Mouse (Mus musculus) midbrain, embryonic 14.5 days (tissue): Measurements from ENCODE around the gene Camsap3. TPM values are rescaled to one million over a fixed set of nuclear protein-coding genes. Genes with fewer than 3 reads are reported as not detected.

Experiments used
- ATAC-seq: fragments of 200-750 bp; cut with Nextera tagmentation; 2 replicates; pipeline ENCODE4 v1.8.0; 2017; ENCODE audit warnings: moderate number of reproducible peaks, moderate library complexity; ENCODE audit not compliant: low FRiP score, low TSS enrichment
- DNase-seq: peaks from one replicate; pipeline ENCODE4 v3.0.0-alpha.2; 2015
- H3K27ac ChIP-seq: fragments of 300-500 bp; sonication (generic); replicated peaks from 2 replicates; pipeline ENCODE4 v1.5.1; 2014; ENCODE audit warnings: mild to moderate bottlenecking, low read depth, low read length, moderate library complexity
- H3K27me3 ChIP-seq: fragments of 300-500 bp; sonication (generic); 2 replicates; pipeline ENCODE4 v1.6.1; 2014; ENCODE audit warnings: low read length, control low read depth, mixed read lengths; ENCODE audit not compliant: control insufficient read depth, insufficient read depth
- H3K36me3 ChIP-seq: fragments of 300-500 bp; sonication (generic); 2 replicates; pipeline ENCODE4 v1.6.1; 2014; ENCODE audit warnings: low read length, control low read depth; ENCODE audit not compliant: control insufficient read depth, insufficient read depth
- H3K4me1 ChIP-seq: fragments of 300-500 bp; sonication (generic); 2 replicates; pipeline ENCODE4 v1.6.1; 2014; ENCODE audit warnings: mild to moderate bottlenecking, antibody characterized with exemption, low read length, control low read depth; ENCODE audit not compliant: control insufficient read depth, insufficient read depth
- H3K4me2 ChIP-seq: fragments of 300-500 bp; sonication (generic); 2 replicates; pipeline ENCODE4 v1.6.1; 2014; ENCODE audit warnings: mild to moderate bottlenecking, low read length, moderate library complexity
- H3K4me3 ChIP-seq: fragments of 300-500 bp; sonication (generic); replicated peaks from 2 replicates; pipeline ENCODE4 v1.5.1; 2014; ENCODE audit warnings: low read depth, low read length
- H3K9ac ChIP-seq: fragments of 300-500 bp; sonication (generic); replicated peaks from 2 replicates; pipeline ENCODE4 v1.6.1; 2014; ENCODE audit warnings: mild to moderate bottlenecking, low read length, moderate library complexity
- H3K9me3 ChIP-seq: fragments of 300-500 bp; sonication (generic); 2 replicates; pipeline ENCODE4 v1.6.1; 2016; ENCODE audit warnings: low read length, control low read depth, mixed read lengths; ENCODE audit not compliant: control insufficient read depth
- WGBS: fragments of 180-500 bp; shearing (Covaris S2); extraction: QIAGEN DNeasy Blood & Tissue Kit; methylation state at CpG from one replicate; pipeline ENCODE4 v1.1.7; 2014; 5-methylcytosine and 5-hydroxymethylcytosine counted together
- polyA plus RNA-seq: library from polyadenylated mRNA; unstranded; fragments of >200 nt; fragmentation: Nextera tagmentation; extraction: Ambion mirVana; gene quantifications from 2 replicates; pipeline ENCODE4 v1.2.1, GENCODE M21; 2014

Gene Camsap3
- polyA plus RNA-seq, 1 experiment from 2014 or later, result 43.1 TPM

DNA sequence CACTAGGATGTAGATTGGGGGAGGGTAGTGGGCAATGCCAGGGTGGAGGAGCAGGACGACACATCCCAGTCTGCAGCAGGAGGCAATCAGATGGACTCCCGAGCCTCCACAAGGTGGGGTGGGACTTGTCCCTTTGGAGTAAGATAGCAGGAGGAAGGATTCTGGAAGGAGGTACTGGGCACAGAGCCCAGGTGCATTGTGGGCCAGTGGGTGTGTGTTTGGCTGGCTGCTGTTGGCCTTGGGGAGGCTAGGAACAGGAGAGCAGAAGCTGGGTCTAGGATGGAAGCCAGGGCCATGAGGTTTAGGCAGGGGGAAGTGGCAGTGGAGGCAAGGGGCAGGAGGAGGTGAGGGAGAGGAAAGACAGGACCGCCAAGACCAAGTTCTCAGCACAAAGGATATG is 6.4 kb downstream of the Camsap3 start:
- H3K4me3 ChIP-seq, result no peak overlapping the region
- H3K9ac ChIP-seq, result no peak overlapping the region
- peaks cover 8% of the 10 kb centered on the region; the same call in 1 of the 2 replicates for H3K36me3 ChIP-seq
- DNase-seq (no peak), ATAC-seq (no peak)
- no peaks in the 10 kb centered on the region for H3K4me1 ChIP-seq
- no peak overlapping the region for H3K27ac ChIP-seq
- H3K9me3 ChIP-seq, result no peaks in the 10 kb centered on the region
- WGBS, result 79% methylated on average over 3 of the region's 3 CpGs
- H3K27me3 ChIP-seq, result no peaks in the 10 kb centered on the region
- H3K4me2 ChIP-seq, result no peak overlapping the region

DNA sequence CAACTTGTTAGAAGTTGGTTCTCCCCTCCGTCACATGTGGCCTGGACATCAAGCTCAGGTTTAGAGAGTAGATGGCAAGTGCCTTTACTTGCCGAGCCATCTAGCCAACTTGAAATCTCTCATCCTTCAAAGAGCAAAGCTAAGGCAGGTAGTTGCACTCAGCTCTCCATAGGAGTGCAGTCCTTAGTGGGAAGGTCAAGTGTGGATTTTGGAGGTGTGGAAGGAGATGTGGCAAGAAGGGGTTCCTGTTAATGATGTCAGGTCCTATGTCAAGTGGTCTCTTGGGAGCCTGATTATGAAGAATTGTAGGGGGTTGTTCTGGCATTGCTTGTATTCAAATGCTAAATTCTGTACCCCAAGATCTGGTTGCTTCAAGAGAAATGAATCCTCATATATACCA is 7.4 kb downstream of the Camsap3 start:
- 94% methylated on average over 2 of the region's 2 CpGs for WGBS
- DNase-seq (no peak), ATAC-seq (no peak)
- Histone ChIP-seq H3K36me3 (peaks cover 18% of the 10 kb centered on the region), H3K4me2 (no peak overlapping the region), H3K9me3 (no peaks in the 10 kb centered on the region), H3K27ac (no peak overlapping the region), H3K27me3 (no peaks in the 10 kb centered on the region), H3K9ac (no peak overlapping the region), H3K4me1 (no peaks in the 10 kb centered on the region), H3K4me3 (no peak overlapping the region)

DNA sequence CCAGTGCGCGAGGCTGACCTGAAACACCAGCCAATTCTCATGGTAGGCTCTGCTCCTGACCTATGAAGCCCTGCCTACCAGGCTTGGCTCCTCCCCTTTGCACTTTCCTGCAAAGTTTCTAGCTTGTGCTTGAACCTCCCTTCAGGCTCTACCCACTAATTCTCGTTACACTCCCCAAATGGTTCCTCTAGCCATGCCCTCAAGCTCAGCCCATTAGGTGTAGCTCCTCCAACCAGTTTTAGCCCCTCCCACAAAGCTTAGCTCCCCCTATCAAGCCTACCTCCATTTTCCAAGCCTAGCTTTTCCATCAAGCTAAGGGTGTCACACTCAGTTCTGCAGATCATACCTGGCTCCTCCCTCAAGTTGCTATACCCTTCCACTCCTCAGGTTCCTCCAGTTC is 11.0 kb downstream of the Camsap3 start:
- no peak overlapping the region for H3K9ac ChIP-seq
- DNase-seq (no peak), ATAC-seq (no peak)
- H3K4me3 ChIP-seq, result no peak overlapping the region
- H3K4me1 ChIP-seq, result no peaks in the 10 kb centered on the region
- peaks cover 52% of the 10 kb centered on the region for H3K36me3 ChIP-seq
- H3K27me3 ChIP-seq, result no peaks in the 10 kb centered on the region
- H3K4me2 ChIP-seq, result no peak overlapping the region
- H3K27ac ChIP-seq, result no peak overlapping the region
- 80% methylated on average over 3 of the region's 3 CpGs for WGBS
- H3K9me3 ChIP-seq, result no peaks in the 10 kb centered on the region

DNA sequence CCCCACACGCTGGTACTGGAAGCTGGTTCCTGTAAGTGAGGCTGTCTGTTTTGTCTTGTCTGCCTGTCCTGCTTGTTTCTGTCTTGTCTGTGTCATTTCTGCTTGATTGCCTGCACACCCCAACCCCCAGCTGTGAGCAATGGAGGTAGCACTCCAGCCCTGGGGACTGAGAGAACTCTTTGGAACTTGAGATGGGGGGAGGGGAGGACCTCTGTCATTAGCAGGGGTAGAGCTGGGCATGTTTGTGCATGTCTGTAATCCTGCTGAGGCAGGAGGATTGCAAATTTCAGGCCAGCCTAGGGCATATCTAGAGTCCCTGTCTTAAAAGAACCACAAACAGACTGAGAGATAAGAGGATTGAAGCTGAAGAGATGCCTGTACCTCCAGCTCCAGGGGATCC is 12.1 kb downstream of the Camsap3 start:
- no peaks in the 10 kb centered on the region for H3K4me1 ChIP-seq
- no peak overlapping the region for H3K4me2 ChIP-seq
- no peaks in the 10 kb centered on the region for H3K27me3 ChIP-seq
- DNase-seq (no peak), ATAC-seq (no peak)
- H3K9ac ChIP-seq, result no peak overlapping the region
- peaks cover 64% of the 10 kb centered on the region for H3K36me3 ChIP-seq
- no peak overlapping the region for H3K27ac ChIP-seq
- no peak overlapping the region for H3K4me3 ChIP-seq
- WGBS, result 100% methylated on average over 1 of the region's 1 CpGs
- no peaks in the 10 kb centered on the region for H3K9me3 ChIP-seq

DNA sequence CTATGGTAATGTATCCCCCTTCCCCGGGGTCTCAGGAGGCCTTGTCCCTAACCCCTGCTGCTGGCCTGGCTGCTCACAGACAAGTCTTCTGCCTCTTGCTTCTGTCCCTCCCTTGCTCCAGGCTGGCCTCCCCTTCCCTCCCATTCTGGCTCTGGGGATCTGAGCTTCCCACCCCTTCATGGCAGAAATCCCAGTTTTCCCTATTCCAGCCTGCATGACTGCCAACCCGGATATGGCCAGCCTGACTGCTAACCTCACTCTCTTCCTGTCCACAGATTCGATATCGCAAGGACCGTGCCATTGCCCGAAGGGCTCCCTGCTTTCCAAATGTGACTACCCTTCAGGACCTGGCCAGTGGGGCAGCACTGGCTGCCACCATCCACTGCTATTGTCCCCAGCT is 13.3 kb downstream of the Camsap3 start:
- Histone ChIP-seq H3K36me3 (peaks cover 74% of the 10 kb centered on the region), H3K4me1 (no peaks in the 10 kb centered on the region), H3K9ac (no peak overlapping the region), H3K4me2 (no peak overlapping the region), H3K27me3 (no peaks in the 10 kb centered on the region), H3K27ac (no peak overlapping the region), H3K9me3 (no peaks in the 10 kb centered on the region), H3K4me3 (no peak overlapping the region)
- ATAC-seq (no peak), DNase-seq (no peak)
- 95% methylated on average over 6 of the region's 6 CpGs for WGBS

DNA sequence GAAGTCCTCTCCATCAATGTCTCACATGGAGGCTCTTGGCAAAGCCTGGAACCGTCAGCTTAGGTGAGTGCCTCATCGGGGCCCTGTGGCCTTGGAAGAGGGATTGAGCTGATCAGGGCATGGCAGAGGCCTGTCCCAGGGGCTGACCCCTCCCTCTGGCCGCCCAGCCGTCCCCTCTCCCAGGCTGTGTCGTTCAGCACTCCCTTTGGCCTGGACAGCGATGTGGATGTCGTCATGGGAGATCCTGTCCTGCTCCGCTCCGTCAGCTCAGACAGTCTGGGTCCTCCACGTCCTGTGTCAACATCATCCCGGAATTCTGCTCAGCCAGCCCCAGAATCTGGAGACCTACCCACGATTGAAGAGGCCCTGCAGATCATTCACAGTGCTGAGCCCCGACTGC is 16.3 kb downstream of the Camsap3 start:
- no peak for ATAC-seq
- Histone ChIP-seq H3K4me3 (no peak overlapping the region), H3K36me3 (peaks cover 96% of the 10 kb centered on the region), H3K9ac (no peak overlapping the region), H3K4me2 (no peak overlapping the region), H3K27me3 (no peaks in the 10 kb centered on the region), H3K27ac (no peak overlapping the region), H3K9me3 (no peaks in the 10 kb centered on the region), H3K4me1 (no peaks in the 10 kb centered on the region)
- 84% methylated on average over 13 of the region's 13 CpGs for whole genome bisulfite sequencing
- no peak for DNase-seq

DNA sequence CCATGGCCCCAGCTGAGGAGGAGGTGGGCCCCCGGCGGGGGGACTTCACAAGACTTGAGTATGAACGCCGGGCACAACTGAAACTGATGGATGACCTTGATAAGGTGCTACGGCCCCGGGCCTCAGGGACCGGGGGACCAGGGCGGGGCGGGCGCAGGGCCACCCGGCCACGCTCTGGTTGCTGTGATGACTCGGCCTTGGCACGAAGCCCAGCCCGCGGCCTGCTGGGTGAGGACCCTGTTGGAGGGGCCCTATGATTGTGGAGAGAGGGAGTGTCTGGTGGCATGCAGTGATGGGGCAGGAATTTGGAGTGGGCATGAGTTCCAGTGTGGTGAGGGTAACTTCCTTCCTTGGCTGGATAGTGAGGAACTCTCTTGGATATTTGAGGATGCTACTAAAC is 19.5 kb downstream of the Camsap3 start:
- WGBS, result 93% methylated on average over 16 of the region's 16 CpGs
- ATAC-seq, result no peak
- no peak overlapping the region for H3K4me2 ChIP-seq
- H3K27me3 ChIP-seq, result no peaks in the 10 kb centered on the region
- no peak for DNase-seq
- H3K27ac ChIP-seq, result no peak overlapping the region
- no peaks in the 10 kb centered on the region for H3K4me1 ChIP-seq
- H3K9me3 ChIP-seq, result no peaks in the 10 kb centered on the region
- H3K36me3 ChIP-seq, result peaks cover 98% of the 10 kb centered on the region
- H3K4me3 ChIP-seq, result no peak overlapping the region
- H3K9ac ChIP-seq, result no peak overlapping the region

DNA sequence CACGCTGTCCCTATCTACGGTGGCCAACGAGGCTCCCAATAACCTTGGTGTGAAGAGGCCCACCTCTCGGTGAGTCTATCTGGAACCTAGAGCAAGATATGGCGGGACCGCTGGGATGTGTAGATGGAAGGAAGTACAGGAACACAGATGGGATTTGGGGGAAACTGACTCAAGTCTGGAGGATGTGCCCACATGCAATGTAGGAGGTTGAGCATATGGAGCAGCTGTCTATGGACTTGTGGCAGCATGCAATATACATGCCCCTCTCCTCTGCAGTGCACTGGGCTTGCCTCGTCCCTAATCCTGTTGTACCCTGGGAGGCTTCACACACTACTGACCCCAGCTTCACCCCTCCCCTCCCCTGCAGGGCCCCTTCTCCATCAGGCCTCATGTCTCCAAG is 20.7 kb downstream of the Camsap3 start:
- H3K9ac ChIP-seq, result no peak overlapping the region
- no peaks in the 10 kb centered on the region for H3K9me3 ChIP-seq
- H3K4me3 ChIP-seq, result no peak overlapping the region
- no peak for DNase-seq
- H3K27me3 ChIP-seq, result no peaks in the 10 kb centered on the region
- peaks cover 98% of the 10 kb centered on the region for H3K36me3 ChIP-seq
- no peaks in the 10 kb centered on the region for H3K4me1 ChIP-seq
- no peak overlapping the region for H3K27ac ChIP-seq
- WGBS, result 86% methylated on average over 7 of the region's 7 CpGs
- no peak for ATAC-seq
- no peak overlapping the region for H3K4me2 ChIP-seq

DNA sequence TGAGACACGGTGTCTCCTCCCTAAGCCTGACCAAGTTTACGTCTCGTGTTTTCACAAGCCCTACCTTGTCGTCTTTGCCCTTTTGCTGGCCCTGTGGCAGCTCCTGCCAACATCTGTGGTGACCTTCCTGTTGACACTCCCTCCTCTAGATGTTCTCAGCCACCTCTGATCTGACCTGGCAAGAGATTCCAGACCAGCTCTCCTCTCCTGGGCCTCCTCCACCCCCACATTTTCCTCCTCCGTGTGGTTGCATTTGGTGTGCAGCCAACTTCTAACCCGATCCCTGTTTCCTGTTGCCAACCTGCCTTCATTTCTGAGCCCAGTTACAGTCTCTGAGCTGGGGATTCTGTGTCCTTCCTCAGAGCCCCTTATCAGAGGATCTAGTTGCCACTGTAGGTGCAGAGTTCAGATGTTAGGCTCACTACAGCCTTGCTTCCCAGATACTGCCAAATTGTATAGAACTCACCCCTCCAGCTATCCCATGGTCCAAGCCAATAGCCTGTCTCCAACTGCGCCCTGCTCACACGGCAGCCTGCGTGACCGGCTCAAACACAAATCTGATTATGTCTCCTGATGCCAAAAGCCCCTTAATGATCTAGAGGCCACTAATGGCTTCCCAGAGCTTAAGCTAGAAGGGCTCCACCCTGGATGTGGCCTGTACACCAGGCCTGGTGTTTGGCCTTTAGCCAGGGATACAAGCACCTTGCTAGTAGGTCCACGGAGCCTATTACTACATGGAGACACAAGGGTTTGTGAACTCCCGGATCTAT is 22.1 kb downstream of the Camsap3 start:
- no peak overlapping the region for H3K4me2 ChIP-seq
- no peaks in the 10 kb centered on the region for H3K9me3 ChIP-seq
- H3K4me3 ChIP-seq, result no peak overlapping the region
- no peaks in the 10 kb centered on the region for H3K4me1 ChIP-seq
- 89% methylated on average over 12 of the region's 12 CpGs for WGBS
- no peak overlapping the region for H3K9ac ChIP-seq
- H3K27ac ChIP-seq, result no peak overlapping the region
- H3K27me3 ChIP-seq, result no peaks in the 10 kb centered on the region
- H3K36me3 ChIP-seq, result peaks cover 98% of the 10 kb centered on the region
- ATAC-seq (no peak), DNase-seq (no peak)
